Mouse (Mus musculus) megakaryocyte-erythroid progenitor cell, adult 5-6 weeks (primary cell): ENCODE measurements around the gene Pkn3. TPM values are rescaled to one million over a fixed set of nuclear protein-coding genes. Genes with fewer than 3 reads are reported as not detected.
"Not testable (repeated sequence)": the region's sequence is repeated elsewhere in the genome, so short reads cannot be mapped to it uniquely, and the experiment has no call there.

ENCODE experiments used
- ATAC-seq: replicated peaks from 2 replicates; pipeline ENCODE4 v1.8.0; 2016; ENCODE audit warnings: mild to moderate bottlenecking, inconsistent platforms; ENCODE audit not compliant: severe bottlenecking, poor library complexity, low FRiP score, low TSS enrichment
- total RNA-seq, 2 experiments: library from RNA; stranded (forward) in 1 of 2; stranded (reverse) in 1 of 2; fragments of 200-1000, 215-1000 nt in 1 of 2; fragments of >200 nt in 1 of 2; fragmentation: Nextera tagmentation in 1 of 2; gene quantifications; 2 replicates each; pipeline ENCODE4 v1.2.3; 2014 to 2017

Pkn3 gene
- total RNA-seq (2014; fragmentation: Nextera tagmentation): 6.9 and 11.7 TPM in 2 replicates
- total RNA-seq (2017): 2.4 and 3.9 TPM in 2 replicates

DNA sequence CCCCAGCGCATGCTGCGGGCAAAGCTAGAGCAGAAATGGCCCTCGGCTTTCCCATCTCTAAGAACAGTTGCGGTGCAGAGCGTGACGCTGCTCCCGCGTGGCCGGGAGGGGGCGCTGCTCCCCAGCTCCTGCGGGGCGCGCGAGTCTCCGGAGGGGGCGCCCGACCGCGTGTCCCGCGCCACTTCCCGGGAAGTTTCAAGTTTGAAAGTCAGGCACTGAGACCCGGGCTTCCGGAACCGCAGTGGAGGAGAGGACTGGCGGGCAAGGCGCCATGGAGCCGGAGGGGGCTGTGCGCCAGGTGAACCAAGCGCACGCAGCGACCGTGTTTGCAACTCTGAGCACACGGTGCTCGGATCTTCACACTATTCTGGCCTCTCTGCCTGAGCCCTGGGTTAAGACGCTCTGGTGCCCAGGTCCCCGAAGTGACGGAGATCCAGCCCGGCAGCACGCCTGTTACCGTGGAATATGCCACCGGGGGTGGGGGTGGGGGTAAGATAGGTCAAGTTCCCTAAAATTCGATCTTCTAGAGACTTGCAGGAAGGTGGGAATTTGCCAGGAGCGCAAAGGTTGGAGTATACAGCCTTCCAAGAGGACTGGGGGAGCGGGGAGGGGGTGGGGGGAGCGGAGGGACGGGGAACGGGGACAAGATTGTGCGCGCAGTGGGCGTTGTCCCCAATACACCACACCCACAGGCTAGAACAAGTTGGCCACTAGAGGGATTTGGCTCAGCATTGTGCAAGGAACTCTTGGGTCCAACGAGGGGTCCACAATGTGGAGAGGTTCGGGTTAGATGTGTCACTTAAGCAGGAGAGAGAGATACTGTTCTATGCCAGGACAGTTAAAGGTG, at the start of gene Pkn3:
Pkn3 (plus strand) TSS at position 183 of the 847 bp plus-strand sequence.
- ATAC-seq: peak; percentile 68

DNA sequence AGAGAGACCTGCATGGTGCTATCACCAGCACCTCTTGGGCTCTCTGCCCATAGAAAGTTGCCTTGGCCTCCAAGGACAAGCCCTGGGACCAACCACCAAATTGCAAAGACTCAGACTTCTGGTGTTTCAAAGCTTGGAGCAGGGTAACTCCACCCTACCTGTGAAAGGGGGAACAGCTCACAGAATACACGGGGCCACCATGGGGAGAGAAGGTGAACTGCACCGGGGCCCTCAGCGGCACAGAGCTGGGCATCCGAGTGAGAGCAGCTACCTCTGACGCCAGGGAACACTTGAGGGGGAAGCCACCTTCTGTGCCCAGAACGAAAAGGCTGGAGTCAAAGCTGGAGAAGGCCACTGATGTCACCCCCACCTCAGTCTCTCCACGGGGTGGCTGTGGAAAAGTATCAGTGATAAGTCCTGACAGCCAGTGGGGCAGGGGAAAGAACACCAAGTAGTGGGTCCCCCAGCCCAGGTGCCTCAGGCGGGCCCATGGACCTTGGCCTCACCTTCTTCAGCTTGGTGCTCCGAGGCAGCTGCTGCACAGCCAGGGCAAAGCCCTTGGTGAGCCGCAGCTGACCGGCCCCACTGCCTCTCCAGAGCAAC, 45.1 kb upstream of the Pkn3 start:
- ATAC-seq: peak; percentile 60; the same call in 1 of the 2 replicates

- no peak for ATAC-seq
Observed at GRCm38 (mm10) chr2:30032957-30033356, 44.5 kb upstream of the Pkn3 start.

GRCm38 (mm10) chr2:30037762-30038161, 39.7 kb upstream of the Pkn3 start:
- ATAC-seq: no peak

DNA sequence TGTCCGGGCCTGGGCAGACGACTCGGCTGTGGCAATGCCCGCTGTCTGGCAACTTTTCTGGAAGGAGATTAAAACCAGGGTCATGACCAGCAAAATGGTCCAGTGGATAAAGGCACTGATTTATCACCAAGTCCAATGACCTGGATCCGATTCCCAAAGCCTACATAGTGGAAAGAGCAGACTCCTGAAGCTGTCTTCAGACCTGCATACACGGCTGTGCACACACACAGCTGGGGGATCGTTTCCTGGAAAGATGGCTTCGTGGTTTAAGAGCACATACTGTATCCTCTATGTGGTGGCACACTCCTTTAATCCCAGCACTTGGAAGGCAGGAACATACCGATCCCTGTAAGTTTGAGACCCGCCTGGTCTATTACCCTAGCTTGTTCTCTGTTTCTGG, 39.1 kb upstream of the Pkn3 start:
- no peak for ATAC-seq

DNA sequence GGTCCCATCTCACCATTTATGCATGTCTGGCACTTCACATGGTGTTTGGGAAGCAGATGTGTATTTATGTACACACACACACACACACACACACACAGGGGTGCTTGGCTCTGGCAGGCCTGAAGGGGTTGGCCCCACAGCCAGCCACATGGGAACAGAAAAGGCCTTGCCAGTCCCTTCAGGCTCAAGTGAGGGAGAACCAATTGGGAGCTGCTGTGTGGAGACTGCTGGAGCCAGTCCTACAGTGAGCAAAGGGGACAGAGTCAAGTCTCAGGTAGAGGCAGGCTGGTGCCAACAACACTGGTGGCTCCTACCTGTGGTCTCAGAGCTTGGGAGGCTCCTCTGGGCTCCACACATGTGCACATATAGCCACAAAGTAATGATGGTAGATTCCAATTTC, 37.8 kb upstream of the Pkn3 start:
- no peak for ATAC-seq

- ATAC-seq: peak; percentile 49
Observed at GRCm38 (mm10) chr2:30042445-30042844, 35.0 kb upstream of the Pkn3 start.

- no peak for ATAC-seq
Observed at GRCm38 (mm10) chr2:30044550-30044949, 32.9 kb upstream of the Pkn3 start.

DNA sequence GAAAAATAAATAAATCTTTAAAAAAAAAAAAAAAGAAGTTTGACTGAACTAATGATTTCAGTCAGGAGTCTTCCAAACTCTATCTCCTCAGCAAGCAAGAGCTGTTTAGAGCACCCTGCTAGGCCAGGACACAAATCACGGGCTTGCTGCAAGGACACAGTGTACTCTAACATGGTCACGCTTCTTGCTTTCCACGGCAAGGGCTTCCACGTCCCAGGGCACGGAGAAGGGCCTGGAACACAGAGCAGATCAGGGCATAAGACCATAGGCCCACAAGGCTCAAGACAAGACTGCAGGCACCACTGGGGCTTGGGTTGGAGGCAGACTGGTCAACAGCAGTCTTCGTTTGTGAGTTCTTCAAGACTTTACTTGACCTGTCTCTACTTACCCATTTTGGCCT, 30.4 kb upstream of the Pkn3 start:
- ATAC-seq: no peak

DNA sequence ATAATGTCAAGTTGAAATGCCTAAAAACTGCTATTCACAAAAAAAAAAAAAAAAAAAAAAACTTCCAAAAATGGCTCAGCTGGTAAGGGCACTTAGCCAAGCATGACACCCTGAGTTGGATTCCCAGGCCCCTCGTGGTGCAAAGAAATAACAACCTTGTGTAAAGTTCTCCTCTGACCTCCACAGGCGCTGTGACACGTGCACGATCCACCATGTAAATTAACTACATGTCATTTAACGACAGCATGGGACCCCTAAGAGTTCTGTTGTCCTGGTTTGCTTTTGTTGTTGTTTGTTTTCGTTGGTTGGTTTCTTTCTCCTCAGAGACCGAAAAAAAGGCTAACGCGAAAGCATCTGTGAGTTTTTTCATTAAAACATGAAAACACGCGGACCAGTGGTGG, 29.4 kb upstream of the Pkn3 start:
- ATAC-seq: no peak

DNA sequence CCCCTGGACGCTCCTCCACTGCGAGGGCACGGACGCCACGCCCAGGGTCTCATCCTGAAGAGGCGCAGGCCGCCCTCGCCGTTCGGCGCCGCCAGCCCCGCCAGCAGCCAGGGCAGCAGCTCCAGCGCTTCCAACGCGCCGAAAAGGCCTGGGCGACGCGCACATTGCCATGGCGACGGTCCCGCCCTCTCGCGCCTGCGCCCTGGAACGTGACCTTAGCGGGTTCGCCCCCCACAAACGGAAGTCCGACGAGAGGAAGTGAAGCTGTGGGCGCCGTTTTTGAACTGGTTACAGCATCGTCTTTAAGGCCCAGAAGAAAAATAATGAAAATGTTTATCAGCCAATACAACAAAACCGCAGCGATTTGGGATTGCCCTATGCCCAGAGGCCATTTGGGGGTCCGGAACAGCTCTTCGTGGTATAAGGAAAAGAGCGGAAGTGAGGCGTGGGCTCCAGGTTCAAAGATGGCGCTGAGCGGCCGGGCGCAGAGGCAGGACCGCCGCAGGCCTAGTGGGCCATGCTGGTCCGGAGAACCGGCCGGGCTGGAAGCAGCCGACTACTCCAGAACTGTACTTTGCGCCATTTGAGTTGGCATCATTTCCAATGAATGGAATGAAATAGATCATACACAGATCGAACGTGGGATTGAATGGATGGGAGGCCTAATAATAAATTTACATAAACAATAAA, 28.6 kb upstream of the Pkn3 start, which contains the start of gene Wdr34:
Wdr34 (minus strand) TSS at position 183 of the 690 bp plus-strand sequence.
- peak; percentile 92 for ATAC-seq

DNA sequence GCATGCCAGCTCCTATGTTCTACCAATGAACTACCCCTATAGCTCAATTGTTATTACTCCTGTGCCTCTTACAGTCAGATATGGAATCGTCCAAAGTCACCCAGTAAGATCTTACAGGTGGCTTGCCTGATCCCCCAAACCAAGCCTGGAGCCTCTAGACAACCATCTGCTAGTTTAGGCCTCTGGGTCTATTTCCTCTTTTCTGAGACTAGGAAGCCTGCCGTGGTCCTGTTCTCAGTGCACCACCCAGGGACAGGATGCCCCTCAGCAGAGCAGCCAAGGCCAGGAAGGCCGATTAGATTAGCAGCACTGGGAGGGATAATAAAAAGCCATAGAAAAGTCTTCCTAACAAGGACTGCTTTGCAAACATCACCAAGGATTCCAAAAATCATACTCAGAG, 27.7 kb upstream of the Pkn3 start:
- no peak for ATAC-seq

DNA sequence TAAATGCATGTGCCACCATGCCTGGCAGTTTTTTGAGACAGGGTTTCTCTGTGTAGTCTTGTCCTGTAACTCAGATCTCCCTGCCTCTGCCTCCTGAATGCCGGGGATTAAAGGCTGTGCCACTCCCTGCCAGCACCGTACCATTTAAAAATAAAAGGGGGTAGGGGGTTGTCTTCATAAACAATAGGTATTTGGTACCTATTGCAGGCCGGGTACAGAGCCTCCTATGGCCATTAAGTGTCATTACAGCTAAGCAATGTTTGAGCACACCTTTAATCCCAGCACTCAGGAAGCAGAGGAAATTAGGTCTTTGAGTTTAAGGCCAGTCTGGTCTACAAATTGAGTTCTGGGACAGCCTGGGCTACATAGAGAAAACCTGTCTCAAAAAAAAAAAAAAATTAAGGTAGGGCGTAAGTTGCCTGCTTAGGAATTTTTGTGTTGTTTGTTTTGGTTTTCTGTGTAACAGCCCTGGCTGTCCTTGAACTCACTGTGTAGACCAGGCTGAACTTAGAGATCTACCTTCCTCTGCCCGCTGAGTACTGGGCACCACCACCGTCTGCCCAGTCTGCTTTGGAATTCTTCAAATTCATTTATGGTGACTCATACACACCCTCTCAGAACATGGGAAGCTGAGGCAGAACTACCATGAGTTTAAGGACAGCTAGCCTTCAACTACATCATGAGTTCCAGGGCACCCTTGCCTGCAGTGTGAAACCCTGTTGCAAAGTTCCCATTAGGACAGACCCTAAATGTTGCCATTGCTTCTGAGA, 25.3 kb upstream of the Pkn3 start:
- ATAC-seq: 0 out of 2 replicates have a peak, but pooled peaks have one; percentile 32

DNA sequence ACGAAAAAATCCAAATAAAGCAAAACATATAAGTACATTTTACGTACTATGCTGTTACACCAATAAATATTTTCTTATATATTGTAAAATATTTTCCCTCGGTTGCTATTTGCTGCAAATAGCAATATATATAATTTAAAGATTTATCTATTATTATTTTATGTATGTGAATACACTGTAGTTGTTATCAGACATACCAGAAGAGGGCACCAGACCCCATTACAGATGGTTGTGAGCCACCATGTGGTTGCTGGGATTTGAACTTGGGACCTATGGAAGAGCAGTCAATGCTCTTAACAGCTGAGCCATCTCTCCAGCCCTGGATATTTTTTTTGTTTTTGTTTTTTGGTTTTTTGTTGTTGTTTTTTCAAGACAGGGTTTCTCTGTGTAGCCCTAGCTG, 22.2 kb upstream of the Pkn3 start:
- ATAC-seq: not testable (repeated sequence)

DNA sequence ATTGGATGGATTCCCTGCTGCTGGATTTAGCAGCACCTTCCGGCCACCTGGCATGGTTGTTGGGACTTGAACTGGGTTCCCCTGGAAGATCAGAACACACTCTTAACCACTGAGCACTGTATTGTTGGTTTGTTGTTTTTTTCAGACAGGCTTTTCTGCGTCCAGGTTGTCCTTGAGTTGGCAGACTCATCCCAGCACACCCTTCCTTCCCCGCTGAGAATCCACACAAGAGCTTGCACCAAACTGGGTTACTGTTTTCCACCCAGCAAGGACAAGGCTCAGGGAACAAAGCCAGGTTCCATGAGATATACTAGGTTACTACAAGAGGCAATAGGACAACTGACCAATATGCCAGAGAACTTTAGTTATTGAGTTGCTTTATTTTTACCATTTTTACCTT, 20.7 kb upstream of the Pkn3 start:
- no peak for ATAC-seq

GRCm38 (mm10) chr2:30057223-30057904, 20.1 kb upstream of the Pkn3 start, which contains the start of gene Set:
Gene Set (plus strand): TSS chr2:30057378.
- ATAC-seq: peak; percentile 71

DNA sequence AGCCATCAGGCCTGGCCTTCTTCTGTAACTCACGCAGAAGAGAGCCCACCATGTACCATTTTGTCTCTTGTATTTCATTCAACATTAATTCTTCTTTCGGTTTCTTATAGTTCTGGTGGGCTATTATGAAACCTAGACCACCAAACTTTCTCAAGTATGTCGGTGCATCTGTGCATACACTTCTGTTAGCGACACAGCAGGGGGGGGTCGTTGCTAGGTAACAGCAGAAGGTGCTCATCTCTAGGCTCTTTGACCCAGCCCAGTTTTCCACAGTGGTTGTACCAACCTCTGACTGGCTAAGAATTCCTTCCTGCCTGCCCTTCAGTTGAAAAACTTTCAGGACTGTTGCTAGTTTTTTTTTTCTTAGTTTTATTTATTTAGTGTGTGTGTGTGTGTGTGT, 19.1 kb upstream of the Pkn3 start:
- no peak for ATAC-seq

- ATAC-seq: 0 out of 2 replicates have a peak, but pooled peaks have one; percentile 9
Observed at GRCm38 (mm10) chr2:30061215-30062166, 16.0 kb upstream of the Pkn3 start.
